Mouse (Mus musculus) megakaryocyte-erythroid progenitor cell, adult 5 weeks (primary cell): Measurements from ENCODE around the gene Igfbp6. TPM values are rescaled to one million over a fixed set of nuclear protein-coding genes. Genes with fewer than 3 reads are reported as not detected.

ENCODE experiments used
- polyA plus RNA-seq: library from polyadenylated mRNA; stranded (reverse); fragments of >175 nt; gene quantifications from 2 replicates; pipeline ENCODE4 v1.2.3, GENCODE M21; 2012

Igfbp6 gene
- 0.41 TPM in 1 of 2 replicates, not detected in the other for polyA plus RNA-seq

DNA sequence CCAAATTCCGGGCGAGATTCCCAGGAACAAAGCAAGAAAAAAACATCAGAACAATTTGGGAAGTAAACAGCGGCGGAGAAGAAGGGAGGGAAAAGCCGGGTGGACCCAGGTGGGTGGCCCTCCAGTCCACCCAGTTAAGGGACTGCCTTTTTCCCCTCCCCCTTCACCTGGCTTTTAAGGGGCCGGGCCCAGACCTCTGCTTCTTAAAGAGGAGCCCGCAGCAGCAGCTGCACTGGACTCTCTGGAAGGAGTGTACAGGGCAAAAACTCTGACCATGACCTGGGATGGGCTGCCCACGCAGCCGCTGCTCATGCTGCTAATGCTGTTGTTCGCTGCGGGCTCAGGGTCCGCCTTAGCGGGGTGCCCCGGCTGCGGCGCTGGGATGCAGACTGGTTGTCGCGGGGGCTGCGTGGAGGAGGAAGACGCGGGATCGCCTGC is at the start of gene Igfbp6:
Igfbp6 (plus strand) TSS at position 89 of the 438 bp plus-strand sequence.

DNA sequence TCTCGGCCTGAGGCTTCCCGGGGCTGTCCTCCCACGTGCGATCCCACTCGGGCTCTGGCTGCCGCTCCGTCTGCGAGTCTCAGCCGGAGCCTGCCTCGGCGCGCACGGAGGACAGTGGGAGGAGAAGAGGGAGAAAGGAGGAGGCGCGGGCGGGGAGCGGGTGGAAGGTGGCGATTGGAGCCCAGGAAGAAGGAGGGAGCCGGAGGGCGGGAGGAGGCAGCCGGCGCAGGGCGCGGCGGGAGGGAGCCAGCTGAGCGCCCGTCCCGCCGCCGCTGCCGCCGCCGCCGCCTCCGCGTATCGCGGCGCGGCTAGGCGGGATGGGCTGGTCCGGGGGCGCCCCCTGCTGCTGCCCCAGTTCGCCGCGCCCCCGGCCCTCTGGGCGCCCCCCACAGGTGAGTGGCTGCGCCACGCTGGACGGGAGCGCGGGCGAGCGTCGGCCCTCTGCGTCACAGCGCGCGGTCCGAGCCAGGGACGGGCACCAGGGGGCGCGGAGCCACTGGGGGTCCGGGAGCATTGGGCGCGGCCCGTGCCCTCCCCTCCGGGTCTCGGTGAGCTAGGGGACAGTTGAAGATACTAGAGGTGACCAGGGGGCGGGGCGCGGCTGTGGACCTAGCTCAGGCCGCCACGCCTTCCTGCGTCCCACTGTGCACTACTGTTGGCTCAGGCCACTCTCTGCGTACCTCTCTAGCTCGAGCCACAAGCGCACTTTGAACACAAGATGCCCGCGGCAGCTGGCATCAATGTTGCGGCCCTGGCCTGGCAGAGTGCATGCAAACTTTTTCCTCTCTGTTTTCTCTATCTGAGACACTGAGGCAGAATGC is 43.8 kb upstream of the Igfbp6 start, which contains the start of gene Tns2:
Tns2 (plus strand) TSS at position 253 of the 821 bp plus-strand sequence.

DNA sequence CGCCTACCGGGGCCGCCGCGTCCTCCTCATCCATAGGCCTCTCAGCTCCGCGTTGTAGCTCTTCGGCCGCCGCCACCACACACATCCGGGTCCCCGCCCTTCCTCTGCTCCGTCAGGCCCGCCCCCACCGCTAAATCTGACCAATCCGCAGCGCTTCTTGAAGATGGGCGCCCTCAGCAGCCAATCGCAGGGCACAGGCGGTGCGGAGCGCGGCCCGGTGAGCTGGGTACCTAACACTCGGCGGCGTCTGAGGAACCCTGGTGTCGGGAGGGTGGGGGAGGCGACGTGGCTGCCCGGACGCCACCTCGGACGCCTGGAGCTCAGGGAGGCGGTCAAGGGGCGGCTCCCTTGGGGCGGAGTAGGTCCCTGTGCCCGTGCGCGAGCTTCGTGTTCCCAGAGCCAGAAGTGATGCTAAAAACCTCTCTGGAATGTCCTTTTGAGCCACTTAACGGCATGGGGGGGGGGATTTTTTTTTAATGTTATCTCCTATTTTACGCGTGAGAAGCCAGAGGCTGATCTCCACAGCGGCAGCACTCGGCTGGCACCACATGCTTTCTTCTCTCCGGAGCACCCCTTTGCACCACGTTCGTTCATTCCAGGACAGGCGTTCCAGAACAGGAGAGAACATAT is 7.9 kb upstream of the Igfbp6 start, which contains the start of gene Spryd3:
Spryd3 (minus strand) TSS at position 106 of the 630 bp plus-strand sequence.

DNA sequence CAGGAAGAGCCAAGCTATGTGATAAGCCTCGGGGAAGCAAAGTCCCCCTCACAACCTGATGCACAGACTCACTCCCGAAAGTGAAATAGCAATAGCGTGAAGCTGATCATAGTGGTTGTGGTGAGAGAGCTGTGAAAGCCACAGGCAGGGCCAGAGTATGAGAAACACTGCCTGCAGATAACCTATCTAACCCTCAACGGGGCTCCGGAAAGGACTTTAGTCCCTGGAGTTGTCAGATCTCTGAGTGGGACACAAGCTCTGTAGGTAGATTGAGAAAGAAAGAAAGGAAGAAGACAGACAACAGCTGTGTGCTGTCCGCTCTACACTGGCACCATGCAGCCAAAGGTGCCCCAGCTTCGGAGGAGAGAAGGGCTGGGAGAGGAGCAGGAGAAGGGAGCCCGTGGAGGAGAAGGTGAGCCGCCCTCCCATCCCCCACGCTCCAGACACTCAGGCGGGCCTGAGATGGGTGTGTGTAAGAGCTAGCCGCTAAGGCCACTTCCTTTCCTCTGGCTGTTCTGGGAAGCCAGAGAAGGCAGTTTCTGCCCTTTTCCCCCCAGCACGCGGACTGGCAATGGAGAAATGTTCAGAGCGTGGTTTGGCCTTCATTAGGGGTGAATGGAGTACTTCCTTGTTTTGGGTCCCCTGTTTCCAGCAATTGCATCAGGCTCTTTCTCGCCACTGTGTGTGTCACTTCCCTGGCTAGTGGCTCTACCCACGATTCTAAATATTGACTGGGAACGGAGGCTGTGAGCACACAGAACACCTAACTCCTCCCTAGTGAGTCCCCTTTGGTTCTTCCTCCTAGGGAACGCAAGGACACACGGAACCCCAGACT is 6.4 kb downstream of the Igfbp6 start, which contains the start of gene Soat2:
Soat2 (plus strand) TSS at position 226 of the 835 bp plus-strand sequence.

Other genes starting within 250 kb of the Igfbp6 start
- not detected in 2 replicates for gene Krt4, start 219.6 kb upstream of the Igfbp6 start, polyA plus RNA-seq
- gene Krt79, start 204.0 kb upstream of the Igfbp6 start, polyA plus RNA-seq, result not detected in 2 replicates
- gene Krt78, start 190.1 kb upstream of the Igfbp6 start, polyA plus RNA-seq, result 0.02 TPM in 1 of 2 replicates, not detected in the other
- 0.56 and 0.59 TPM in 2 replicates for gene Krt8, start 139.9 kb upstream of the Igfbp6 start, polyA plus RNA-seq
- gene Krt18, start 116.2 kb upstream of the Igfbp6 start, polyA plus RNA-seq, result 16.0 and 21.4 TPM in 2 replicates
- 249 and 350 TPM in 2 replicates for gene Eif4b, start 70.6 kb upstream of the Igfbp6 start, polyA plus RNA-seq
- gene Tns2, start 43.9 kb upstream of the Igfbp6 start, polyA plus RNA-seq, result 0.34 and 0.73 TPM in 2 replicates
- gene Spryd3, start 8.1 kb upstream of the Igfbp6 start, polyA plus RNA-seq, result 19.3 and 22.6 TPM in 2 replicates
- 1.9 and 5.1 TPM in 2 replicates for gene Soat2, start 6.2 kb downstream of the Igfbp6 start, polyA plus RNA-seq
- 10.8 and 13.8 TPM in 2 replicates for gene Zfp740, start 58.9 kb downstream of the Igfbp6 start, polyA plus RNA-seq
- 25.6 and 36.3 TPM in 2 replicates for gene Csad, start 60.4 kb downstream of the Igfbp6 start, polyA plus RNA-seq
- 84.2 and 101 TPM in 2 replicates for gene Itgb7, start 87.6 kb downstream of the Igfbp6 start, polyA plus RNA-seq
- 27.5 and 28.1 TPM in 2 replicates for gene Rarg, start 113.2 kb downstream of the Igfbp6 start, polyA plus RNA-seq
- 0.03 TPM in 1 of 2 replicates, not detected in the other for gene Gm9918, start 126.2 kb downstream of the Igfbp6 start, polyA plus RNA-seq
- 56.2 and 68.1 TPM in 2 replicates for gene Mfsd5, start 135.1 kb downstream of the Igfbp6 start, polyA plus RNA-seq
- 19.1 and 19.4 TPM in 2 replicates for gene Espl1, start 151.9 kb downstream of the Igfbp6 start, polyA plus RNA-seq
- 29.5 and 31.4 TPM in 2 replicates for gene Pfdn5, start 181.8 kb downstream of the Igfbp6 start, polyA plus RNA-seq
- gene Myg1, start 187.3 kb downstream of the Igfbp6 start, polyA plus RNA-seq, result 121 and 133 TPM in 2 replicates
- gene Aaas, start 206.4 kb downstream of the Igfbp6 start, polyA plus RNA-seq, result 148 and 161 TPM in 2 replicates
- 0.04 and 0.06 TPM in 2 replicates for gene Sp7, start 222.8 kb downstream of the Igfbp6 start, polyA plus RNA-seq